Mouse (Mus musculus): ENCODE data around the gene Dpf2. TPM values are rescaled to one million over a fixed set of nuclear protein-coding genes. Genes with fewer than 3 reads are reported as not detected.

The Dpf2 gene
- polyA plus RNA-seq (2012; rRNA removed) = 136 and 141 TPM in 2 replicates

DNA sequence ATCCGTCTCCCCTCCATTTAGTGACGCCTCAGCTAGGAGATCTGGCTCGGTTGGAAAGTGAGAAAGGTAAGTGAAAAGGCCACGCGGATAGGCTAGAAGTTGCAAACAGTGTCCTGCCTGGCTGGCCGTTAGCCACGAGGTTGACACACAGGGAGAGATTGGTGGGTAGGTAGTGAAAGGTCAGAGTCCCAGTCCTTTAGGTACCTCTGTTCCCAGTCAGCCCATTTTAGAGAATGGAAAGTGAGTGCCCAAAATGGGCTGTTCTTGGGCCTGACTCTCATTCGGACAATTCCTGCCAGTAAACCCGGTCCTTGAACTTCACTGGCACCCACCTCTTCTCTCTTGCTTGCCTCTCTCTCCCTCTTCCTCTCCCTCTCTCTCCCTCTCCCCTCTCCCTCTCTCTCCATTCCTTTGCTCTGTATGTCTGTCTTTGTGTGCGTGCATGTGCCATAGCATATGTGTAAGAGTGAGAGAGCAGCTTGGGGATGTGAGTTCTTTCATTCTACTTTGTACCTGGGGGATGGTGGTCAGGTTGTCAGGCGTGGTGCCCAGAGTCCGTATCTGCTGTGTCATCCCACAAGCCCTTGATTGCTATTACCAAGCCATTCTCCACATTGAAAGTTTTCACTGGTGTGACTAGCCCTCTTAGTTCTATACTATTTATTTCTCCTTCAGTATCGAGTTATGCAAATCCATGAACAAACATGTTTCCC lies at the start of gene Dpf2:
Gene Dpf2, minus strand, starts transcription at position 4 of the 713 bp plus-strand sequence.
- Histone ChIP-seq H3K4me1 (ENCODE audit: control insufficient read depth, insufficient read depth, low read length) (peaks cover 8% of the 10 kb centered on the region), H3K27ac (ENCODE audit: insufficient read depth, low read length) (peak within 1 kb of the TSS; percentile 40), H3K27me3 (ENCODE audit: control insufficient read depth, insufficient read depth, low read length) (no peaks in the 10 kb centered on the region), H3K4me3 (replicated peaks; ENCODE audit: insufficient read depth, low read depth, low read length) (peak within 1 kb of the TSS; percentile 87)
- 14% methylated on average over 13 of the region's 13 CpGs for WGBS
- no peak for DNase-seq
- TF ChIP-seq CTCF (IDR thresholded peaks at IDR 0.05; ENCODE audit: borderline replicate concordance, insufficient read depth, low read depth, low read length) (no peak), POLR2A (IDR thresholded peaks at IDR 0.05; ENCODE audit: borderline replicate concordance, insufficient read depth, low read length) (no peak)

DNA sequence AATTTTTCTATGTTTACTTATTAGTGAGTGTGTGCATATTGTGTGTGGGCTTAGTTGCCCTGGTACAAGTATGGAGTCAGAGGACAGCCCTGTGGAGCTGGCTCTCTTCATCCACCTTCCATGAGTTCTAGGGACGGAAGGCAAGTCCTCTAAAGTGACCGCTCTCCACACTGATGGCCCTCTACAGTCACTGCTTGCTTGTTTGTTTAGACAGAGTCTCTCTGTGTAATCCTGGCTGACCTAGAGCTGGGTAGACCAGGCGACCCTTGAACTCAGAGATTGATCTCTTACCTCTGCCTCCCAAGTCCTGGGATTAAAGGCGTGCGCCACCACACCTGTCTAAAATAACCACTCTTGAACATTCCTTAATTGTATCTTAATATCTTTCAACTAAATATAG lies 44.6 kb upstream of the Dpf2 start:
- DNase-seq = no peak
- Histone ChIP-seq H3K4me1 (ENCODE audit: control insufficient read depth, insufficient read depth, low read length) (no peaks in the 10 kb centered on the region), H3K4me3 (replicated peaks; ENCODE audit: insufficient read depth, low read depth, low read length) (no peak overlapping the region), H3K27ac (ENCODE audit: insufficient read depth, low read length) (no peak overlapping the region), H3K27me3 (ENCODE audit: control insufficient read depth, insufficient read depth, low read length) (no peaks in the 10 kb centered on the region)
- 92% methylated on average over 5 of the region's 5 CpGs for WGBS
- no peak for TF ChIP-seq POLR2A (IDR thresholded peaks at IDR 0.05; ENCODE audit: borderline replicate concordance, insufficient read depth, low read length)
- TF ChIP-seq CTCF (IDR thresholded peaks at IDR 0.05; ENCODE audit: borderline replicate concordance, insufficient read depth, low read depth, low read length) = no peak

DNA sequence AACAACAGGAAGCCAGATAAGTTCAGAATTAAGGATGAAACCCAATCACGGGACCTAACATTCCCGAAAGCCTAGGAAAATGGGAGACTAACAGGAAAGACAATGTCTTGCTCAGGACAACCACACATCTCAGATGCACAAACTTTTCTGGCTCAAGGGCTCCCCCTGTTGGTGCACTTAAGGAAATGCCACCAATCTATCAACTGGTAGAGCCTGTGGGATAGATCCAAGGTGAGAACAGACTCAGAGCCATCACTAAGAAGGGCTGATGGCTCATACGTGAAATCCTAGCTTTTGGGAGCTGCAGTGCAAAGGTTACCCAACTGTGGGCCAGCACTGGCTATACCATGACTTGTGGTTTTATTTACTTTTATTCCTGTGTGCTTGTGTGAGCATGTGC lies 43.9 kb upstream of the Dpf2 start:
- peak; percentile 84 to 87 for DNase-seq
- Histone ChIP-seq H3K27me3 (ENCODE audit: control insufficient read depth, insufficient read depth, low read length) (no peaks in the 10 kb centered on the region), H3K4me1 (ENCODE audit: control insufficient read depth, insufficient read depth, low read length) (no peaks in the 10 kb centered on the region), H3K27ac (ENCODE audit: insufficient read depth, low read length) (no peak overlapping the region), H3K4me3 (replicated peaks; ENCODE audit: insufficient read depth, low read depth, low read length) (no peak overlapping the region)
- 3% methylated on average over 3 of the region's 3 CpGs for WGBS
- TF ChIP-seq CTCF (IDR thresholded peaks at IDR 0.05; ENCODE audit: borderline replicate concordance, insufficient read depth, low read depth, low read length) (peak; percentile 87), POLR2A (IDR thresholded peaks at IDR 0.05; ENCODE audit: borderline replicate concordance, insufficient read depth, low read length) (no peak)

DNA sequence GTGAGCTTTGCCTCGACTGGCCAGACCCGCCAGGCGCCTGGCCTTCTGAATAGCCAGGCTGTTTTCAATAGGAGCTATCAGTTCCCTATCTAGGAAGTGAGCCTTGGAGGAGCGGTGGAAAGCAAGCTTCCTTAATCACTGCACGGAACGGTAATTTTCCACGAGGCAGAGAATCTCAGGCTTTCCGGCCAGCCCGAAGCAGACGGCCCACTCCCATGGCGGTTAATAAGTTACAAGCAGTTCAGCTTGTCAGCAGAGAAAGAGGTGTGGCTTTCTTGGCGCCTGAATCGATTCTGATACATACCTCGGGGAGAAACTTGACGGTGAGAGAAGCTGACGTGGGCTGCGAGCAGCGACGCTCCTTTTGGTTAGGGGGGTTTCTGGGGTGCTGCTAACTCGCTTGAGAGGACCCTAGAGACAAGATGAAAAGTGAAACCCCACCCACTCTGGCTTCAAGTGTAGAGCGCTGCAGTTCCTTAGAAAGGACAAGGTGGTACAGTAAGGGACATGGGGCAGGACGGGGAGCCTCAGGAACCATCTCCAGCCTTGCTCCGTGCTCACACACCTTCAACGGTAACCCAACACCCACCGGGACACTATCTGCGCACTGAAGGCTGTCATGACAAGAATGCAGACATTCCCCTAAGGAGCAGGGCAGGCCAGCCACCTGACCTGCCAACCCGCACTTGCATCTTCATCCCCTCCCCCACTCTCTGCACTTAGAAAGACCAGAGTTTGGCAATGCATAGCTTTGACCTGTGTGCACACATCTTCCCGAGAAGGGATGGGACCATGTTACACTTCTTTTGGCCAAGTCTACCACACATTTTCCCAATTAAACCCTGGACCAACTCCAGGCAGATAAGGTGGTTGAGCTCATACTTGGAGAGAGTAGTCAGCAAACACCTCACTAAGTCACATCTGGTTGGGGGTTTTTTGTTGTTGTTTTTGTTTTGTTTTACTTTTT lies 43.2 kb upstream of the Dpf2 start:
- no peak overlapping the region for H3K27ac ChIP-seq (ENCODE audit: insufficient read depth, low read length)
- no peak for TF ChIP-seq CTCF (IDR thresholded peaks at IDR 0.05; ENCODE audit: borderline replicate concordance, insufficient read depth, low read depth, low read length)
- no peak for TF ChIP-seq POLR2A (IDR thresholded peaks at IDR 0.05; ENCODE audit: borderline replicate concordance, insufficient read depth, low read length)
- H3K4me1 ChIP-seq (ENCODE audit: control insufficient read depth, insufficient read depth, low read length) = no peaks in the 10 kb centered on the region
- H3K27me3 ChIP-seq (ENCODE audit: control insufficient read depth, insufficient read depth, low read length) = no peaks in the 10 kb centered on the region
- DNase-seq = no peak
- H3K4me3 ChIP-seq (replicated peaks; ENCODE audit: insufficient read depth, low read depth, low read length) = no peak overlapping the region
- WGBS = 86% methylated on average over 28 of the region's 28 CpGs

DNA sequence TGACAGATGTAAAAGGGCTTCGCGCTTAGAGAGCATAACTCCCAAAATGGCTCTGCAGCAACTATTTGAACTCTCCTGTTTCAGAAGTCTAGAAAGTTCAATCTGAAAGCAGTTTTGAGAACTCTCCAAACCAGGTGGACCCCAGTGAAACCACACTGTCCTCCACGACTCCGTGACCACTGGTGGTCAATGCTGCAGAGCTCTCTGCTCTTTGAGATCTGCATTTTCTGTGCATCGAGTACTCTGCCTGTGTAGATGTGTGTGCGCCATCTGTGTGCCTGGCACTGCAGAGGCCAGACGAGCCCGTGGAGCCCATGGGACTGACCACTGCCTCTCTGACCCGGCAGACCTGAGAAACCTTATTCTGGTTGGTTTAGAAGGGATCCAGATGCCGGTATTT lies 42.1 kb upstream of the Dpf2 start:
- Histone ChIP-seq H3K4me3 (replicated peaks; ENCODE audit: insufficient read depth, low read depth, low read length) (no peak overlapping the region), H3K27me3 (ENCODE audit: control insufficient read depth, insufficient read depth, low read length) (no peaks in the 10 kb centered on the region), H3K27ac (ENCODE audit: insufficient read depth, low read length) (no peak overlapping the region), H3K4me1 (ENCODE audit: control insufficient read depth, insufficient read depth, low read length) (no peaks in the 10 kb centered on the region)
- TF ChIP-seq CTCF (IDR thresholded peaks at IDR 0.05; ENCODE audit: borderline replicate concordance, insufficient read depth, low read depth, low read length) (no peak), POLR2A (IDR thresholded peaks at IDR 0.05; ENCODE audit: borderline replicate concordance, insufficient read depth, low read length) (no peak)
- 84% methylated on average over 10 of the region's 10 CpGs for WGBS
- DNase-seq = no peak

GRCm38 (mm10) chr19:5954031-5954710 lies 41.4 kb upstream of the Dpf2 start:
- H3K27ac ChIP-seq (ENCODE audit: insufficient read depth, low read length) = no peak overlapping the region
- DNase-seq = no peak
- TF ChIP-seq CTCF (IDR thresholded peaks at IDR 0.05; ENCODE audit: borderline replicate concordance, insufficient read depth, low read depth, low read length) (no peak), POLR2A (IDR thresholded peaks at IDR 0.05; ENCODE audit: borderline replicate concordance, insufficient read depth, low read length) (no peak)
- no peak overlapping the region for H3K4me3 ChIP-seq (replicated peaks; ENCODE audit: insufficient read depth, low read depth, low read length)
- WGBS = 87% methylated on average over 22 of the region's 22 CpGs
- no peaks in the 10 kb centered on the region for H3K27me3 ChIP-seq (ENCODE audit: control insufficient read depth, insufficient read depth, low read length)
- H3K4me1 ChIP-seq (ENCODE audit: control insufficient read depth, insufficient read depth, low read length) = no peaks in the 10 kb centered on the region

GRCm38 (mm10) chr19:5953201-5953770 lies 40.5 kb upstream of the Dpf2 start:
- H3K4me1 ChIP-seq (ENCODE audit: control insufficient read depth, insufficient read depth, low read length) = no peaks in the 10 kb centered on the region
- TF ChIP-seq POLR2A (IDR thresholded peaks at IDR 0.05; ENCODE audit: borderline replicate concordance, insufficient read depth, low read length) (no peak), CTCF (IDR thresholded peaks at IDR 0.05; ENCODE audit: borderline replicate concordance, insufficient read depth, low read depth, low read length) (no peak)
- no peak overlapping the region for H3K27ac ChIP-seq (ENCODE audit: insufficient read depth, low read length)
- WGBS = 91% methylated on average over 19 of the region's 19 CpGs
- H3K4me3 ChIP-seq (replicated peaks; ENCODE audit: insufficient read depth, low read depth, low read length) = no peak overlapping the region
- no peak for DNase-seq
- H3K27me3 ChIP-seq (ENCODE audit: control insufficient read depth, insufficient read depth, low read length) = no peaks in the 10 kb centered on the region
